Mouse (Mus musculus) heart, embryonic 11.5 days (tissue): ENCODE results near the gene Morn3. TPM values are rescaled to one million over a fixed set of nuclear protein-coding genes. Genes with fewer than 3 reads are reported as not detected.

Experiments used
- ATAC-seq: fragments of 200-750 bp; cut with Nextera tagmentation; replicated peaks from 2 replicates; pipeline ENCODE4 v1.8.0; 2017; ENCODE audit warnings: moderate library complexity; ENCODE audit not compliant: insufficient number of reproducible peaks, low FRiP score, low TSS enrichment
- H3K27ac ChIP-seq: fragments of 300-500 bp; sonication (generic); 2 replicates; pipeline ENCODE4 v1.5.1; 2014; ENCODE audit warnings: mild to moderate bottlenecking, low read depth, low read length
- H3K27me3 ChIP-seq: fragments of 300-500 bp; sonication (generic); 2 replicates; pipeline ENCODE4 v1.6.1; 2014; ENCODE audit warnings: mild to moderate bottlenecking, low read length, mixed read lengths; ENCODE audit not compliant: control insufficient read depth, insufficient read depth
- H3K36me3 ChIP-seq: fragments of 300-500 bp; sonication (generic); 2 replicates; pipeline ENCODE4 v1.6.1; 2014; ENCODE audit warnings: mild to moderate bottlenecking, low read length, moderate library complexity, mixed read lengths; ENCODE audit not compliant: control insufficient read depth, insufficient read depth
- H3K4me1 ChIP-seq: fragments of 300-500 bp; sonication (generic); 2 replicates; pipeline ENCODE4 v1.6.1; 2014; ENCODE audit warnings: low read length; ENCODE audit not compliant: control insufficient read depth, insufficient read depth
- H3K4me2 ChIP-seq: fragments of 300-500 bp; sonication (generic); 2 replicates; pipeline ENCODE4 v1.6.1; 2014; ENCODE audit warnings: mild to moderate bottlenecking, moderate library complexity
- H3K4me3 ChIP-seq: fragments of 300-500 bp; sonication (generic); 2 replicates; pipeline ENCODE4 v1.5.1; 2014; ENCODE audit warnings: low read depth, low read length
- H3K9ac ChIP-seq: fragments of 300-500 bp; sonication (generic); 2 replicates; pipeline ENCODE4 v1.6.1; 2014; ENCODE audit warnings: mild to moderate bottlenecking, low read depth, low read length, moderate library complexity
- H3K9me3 ChIP-seq: fragments of 300-500 bp; sonication (generic); replicated peaks from 2 replicates; pipeline ENCODE4 v1.6.1; 2016; ENCODE audit warnings: low read length; ENCODE audit not compliant: control insufficient read depth
- WGBS: fragments of 180-500 bp; shearing (Covaris S2); extraction: QIAGEN DNeasy Blood & Tissue Kit; methylation state at CpG from one replicate; pipeline ENCODE4 v1.1.7; 2014; ENCODE audit not compliant: insufficient replicate concordance; 5-methylcytosine and 5-hydroxymethylcytosine counted together
- polyA plus RNA-seq: library from polyadenylated mRNA; unstranded; fragments of >200 nt; fragmentation: Nextera tagmentation; extraction: Ambion mirVana; gene quantifications from 2 replicates; pipeline ENCODE4 v1.2.1, GENCODE M21; 2014

The Morn3 gene
- polyA plus RNA-seq, 1 experiment from 2014 or later: 0.69 TPM

- no peak for ATAC-seq
- 85% methylated on average over 4 of the region's 4 CpGs for WGBS
- H3K4me2 ChIP-seq: no peak overlapping the region
Observed at GRCm38 (mm10) chr5:123035089-123035488, 11.7 kb downstream of the Morn3 start.

GRCm38 (mm10) chr5:123033646-123034160, 13.1 kb downstream of the Morn3 start:
- no peak overlapping the region for H3K27ac ChIP-seq
- H3K27me3 ChIP-seq: no peaks in the 10 kb centered on the region
- no peaks in the 10 kb centered on the region for H3K9me3 ChIP-seq
- 71% methylated on average over 7 of the region's 7 CpGs for WGBS
- H3K4me2 ChIP-seq: no peak overlapping the region
- no peak overlapping the region for H3K4me3 ChIP-seq
- ATAC-seq: no peak
- H3K4me1 ChIP-seq: peaks cover 3% of the 10 kb centered on the region; the same call in 1 of the 2 replicates
- no peak overlapping the region for H3K9ac ChIP-seq
- H3K36me3 ChIP-seq: peaks cover 13% of the 10 kb centered on the region

More at GRCm38 (mm10) chr5:123035089-123035488, 11.7 kb downstream of the Morn3 start:
- Histone ChIP-seq H3K4me3 (no peak overlapping the region), H3K4me1 (peaks cover 3% of the 10 kb centered on the region; the same call in 1 of the 2 replicates), H3K9ac (no peak overlapping the region), H3K27ac (no peak overlapping the region), H3K36me3 (peaks cover 6% of the 10 kb centered on the region), H3K27me3 (no peaks in the 10 kb centered on the region), H3K9me3 (no peaks in the 10 kb centered on the region)

- no peak overlapping the region for H3K27ac ChIP-seq
- 91% methylated on average over 3 of the region's 3 CpGs for WGBS
- no peak overlapping the region for H3K9ac ChIP-seq
- no peaks in the 10 kb centered on the region for H3K9me3 ChIP-seq
- no peaks in the 10 kb centered on the region for H3K27me3 ChIP-seq
- no peak overlapping the region for H3K4me2 ChIP-seq
- peaks cover 15% of the 10 kb centered on the region for H3K4me1 ChIP-seq
- H3K36me3 ChIP-seq: peaks cover 13% of the 10 kb centered on the region
- no peak overlapping the region for H3K4me3 ChIP-seq
- no peak for ATAC-seq
Observed at GRCm38 (mm10) chr5:123031312-123031711, 15.5 kb downstream of the Morn3 start.

GRCm38 (mm10) chr5:123029729-123030128, 17.1 kb downstream of the Morn3 start:
- no peaks in the 10 kb centered on the region for H3K27me3 ChIP-seq
- no peak overlapping the region for H3K9ac ChIP-seq
- no peak overlapping the region for H3K27ac ChIP-seq
- H3K4me3 ChIP-seq: no peak overlapping the region
- H3K4me2 ChIP-seq: no peak overlapping the region
- no peaks in the 10 kb centered on the region for H3K9me3 ChIP-seq
- peaks cover 14% of the 10 kb centered on the region for H3K4me1 ChIP-seq
- no peak for ATAC-seq
- WGBS: 81% methylated on average over 7 of the region's 7 CpGs
- peaks cover 13% of the 10 kb centered on the region for H3K36me3 ChIP-seq

GRCm38 (mm10) chr5:123027436-123027835, 19.4 kb downstream of the Morn3 start:
- 60% methylated on average over 6 of the region's 6 CpGs for WGBS
- peaks cover 17% of the 10 kb centered on the region for H3K4me1 ChIP-seq
- no peaks in the 10 kb centered on the region for H3K27me3 ChIP-seq
- H3K36me3 ChIP-seq: peaks cover 13% of the 10 kb centered on the region
- no peak overlapping the region for H3K4me2 ChIP-seq
- no peaks in the 10 kb centered on the region for H3K9me3 ChIP-seq
- H3K27ac ChIP-seq: no peak overlapping the region
- no peak overlapping the region for H3K9ac ChIP-seq
- no peak overlapping the region for H3K4me3 ChIP-seq
- no peak for ATAC-seq

- H3K36me3 ChIP-seq: peaks cover 10% of the 10 kb centered on the region
- peaks cover 17% of the 10 kb centered on the region for H3K4me1 ChIP-seq
- H3K9ac ChIP-seq: no peak overlapping the region
- no peaks in the 10 kb centered on the region for H3K27me3 ChIP-seq
- ATAC-seq: no peak
- no peak overlapping the region for H3K27ac ChIP-seq
- no peak overlapping the region for H3K4me3 ChIP-seq
- H3K4me2 ChIP-seq: no peak overlapping the region
- 66% methylated on average over 6 of the region's 6 CpGs for WGBS
- H3K9me3 ChIP-seq: no peaks in the 10 kb centered on the region
Observed at GRCm38 (mm10) chr5:123026414-123026813, 20.4 kb downstream of the Morn3 start.

- no peak overlapping the region for H3K27ac ChIP-seq
- peaks cover 7% of the 10 kb centered on the region; the same call in 1 of the 2 replicates for H3K36me3 ChIP-seq
- no peak for ATAC-seq
Observed at GRCm38 (mm10) chr5:123024965-123025573, 21.7 kb downstream of the Morn3 start.

GRCm38 (mm10) chr5:123024312-123024711, 22.5 kb downstream of the Morn3 start:
- Histone ChIP-seq H3K36me3 (peaks cover 4% of the 10 kb centered on the region; the same call in 1 of the 2 replicates), H3K4me2 (no peak overlapping the region), H3K9ac (no peak overlapping the region), H3K4me1 (peaks cover 24% of the 10 kb centered on the region), H3K9me3 (no peaks in the 10 kb centered on the region), H3K4me3 (no peak overlapping the region), H3K27ac (no peak overlapping the region), H3K27me3 (no peaks in the 10 kb centered on the region)
- WGBS: 85% methylated on average over 6 of the region's 6 CpGs
- no peak for ATAC-seq

More at GRCm38 (mm10) chr5:123024965-123025573, 21.7 kb downstream of the Morn3 start:
- 79% methylated on average over 9 of the region's 9 CpGs for WGBS
- Histone ChIP-seq H3K27me3 (no peaks in the 10 kb centered on the region), H3K9me3 (no peaks in the 10 kb centered on the region), H3K4me1 (peaks cover 17% of the 10 kb centered on the region), H3K9ac (no peak overlapping the region), H3K4me3 (no peak overlapping the region), H3K4me2 (no peak overlapping the region)

- Histone ChIP-seq H3K36me3 (no peaks in the 10 kb centered on the region), H3K4me1 (peaks cover 29% of the 10 kb centered on the region), H3K27me3 (no peaks in the 10 kb centered on the region), H3K4me2 (no peak overlapping the region), H3K27ac (no peak overlapping the region), H3K9ac (no peak overlapping the region), H3K9me3 (no peaks in the 10 kb centered on the region), H3K4me3 (no peak overlapping the region)
- WGBS: 77% methylated on average over 6 of the region's 6 CpGs
- no peak for ATAC-seq
Observed at GRCm38 (mm10) chr5:123023049-123023448, 23.8 kb downstream of the Morn3 start.
